Mouse (Mus musculus): ENCODE measurements around the gene Snapc4.
"Not testable (repeated sequence)": the region's sequence is repeated elsewhere in the genome, so short reads cannot be mapped to it uniquely, and the experiment has no call there.

Gene Snapc4

DNA sequence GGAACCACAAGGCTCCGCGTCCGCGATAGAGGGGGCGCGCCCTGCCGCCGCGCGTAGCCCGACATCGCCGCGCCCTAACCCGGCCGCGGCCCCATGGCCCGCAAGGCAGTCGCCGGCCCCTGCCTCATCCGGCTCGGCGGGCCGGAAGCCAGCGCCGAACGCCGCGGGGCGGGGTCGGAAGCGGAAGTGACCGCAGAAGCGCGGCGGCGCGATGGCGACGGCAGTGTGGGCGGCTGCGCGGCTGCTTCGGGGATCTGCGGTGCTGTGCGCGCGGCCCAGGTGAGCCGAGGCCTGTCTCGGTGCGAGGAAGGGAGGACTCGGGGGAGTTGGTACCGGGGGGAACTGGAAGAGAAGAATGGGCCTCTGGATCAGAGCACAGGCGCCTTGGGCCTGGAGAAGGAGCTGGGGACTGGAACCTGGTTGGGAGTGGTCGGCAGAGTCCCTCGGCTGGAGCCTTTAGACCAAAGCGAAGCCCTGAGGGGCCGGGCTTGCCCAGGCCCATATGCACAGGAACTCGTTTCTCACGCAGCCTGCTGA, 8.8 kb upstream of the Snapc4 start, which contains the start of the genes Entr1 and Pmpca:
Entr1 (minus strand) TSS at position 163 of the 537 bp plus-strand sequence.
Pmpca (plus strand) TSS at position 186 of the 537 bp plus-strand sequence.
- in situ Hi-C loops (cut with MboI; ENCODE audit: low pct_unique_long_range_greater_than_20kb in 1 of 2, low sequenced_read_pairs in 2 of 2, unreplicated experiment in 1 of 2), result no loop called here

DNA sequence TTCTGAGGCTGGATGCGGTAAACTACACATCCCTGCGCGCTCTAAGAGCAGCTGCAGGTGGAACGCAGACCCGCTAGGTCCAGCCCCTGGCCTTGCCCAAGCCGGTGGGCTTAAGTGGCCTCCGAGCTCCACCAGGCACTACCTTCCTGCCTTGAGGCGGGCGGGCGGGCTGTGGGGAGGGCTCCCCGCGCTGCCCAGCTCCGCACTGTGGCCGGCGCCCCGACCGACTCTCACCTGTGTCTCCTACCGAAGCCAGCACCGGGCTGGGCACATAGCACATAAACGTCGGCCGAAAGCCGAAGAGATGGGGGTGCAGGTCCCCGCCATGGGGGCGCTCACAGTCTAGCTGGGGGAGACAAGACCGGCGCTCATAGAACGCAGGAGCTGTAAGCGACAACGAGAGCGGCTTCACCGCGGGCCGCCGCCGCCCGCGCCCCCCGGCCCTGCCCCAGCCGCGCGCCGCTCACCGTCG, 8.3 kb upstream of the Snapc4 start:
- in situ Hi-C loops (cut with MboI; ENCODE audit: low pct_unique_long_range_greater_than_20kb in 1 of 2, low sequenced_read_pairs in 2 of 2, unreplicated experiment in 1 of 2), result no loop called here

GRCm38 (mm10) chr2:26387713-26388112, 7.3 kb upstream of the Snapc4 start:
- in situ Hi-C loops (cut with MboI; ENCODE audit: low pct_unique_long_range_greater_than_20kb in 1 of 2, low sequenced_read_pairs in 2 of 2, unreplicated experiment in 1 of 2), result no loop called here

GRCm38 (mm10) chr2:26380871-26381270, 418 bp upstream of the Snapc4 start:
- in situ Hi-C loops (cut with MboI; ENCODE audit: low pct_unique_long_range_greater_than_20kb in 1 of 2, low sequenced_read_pairs in 2 of 2, unreplicated experiment in 1 of 2), result not testable (repeated sequence)

- in situ Hi-C loops (cut with MboI; ENCODE audit: low pct_unique_long_range_greater_than_20kb in 1 of 2, low sequenced_read_pairs in 2 of 2, unreplicated experiment in 1 of 2), result no loop called here
Observed at GRCm38 (mm10) chr2:26372396-26372795, 8.1 kb downstream of the Snapc4 start.

DNA sequence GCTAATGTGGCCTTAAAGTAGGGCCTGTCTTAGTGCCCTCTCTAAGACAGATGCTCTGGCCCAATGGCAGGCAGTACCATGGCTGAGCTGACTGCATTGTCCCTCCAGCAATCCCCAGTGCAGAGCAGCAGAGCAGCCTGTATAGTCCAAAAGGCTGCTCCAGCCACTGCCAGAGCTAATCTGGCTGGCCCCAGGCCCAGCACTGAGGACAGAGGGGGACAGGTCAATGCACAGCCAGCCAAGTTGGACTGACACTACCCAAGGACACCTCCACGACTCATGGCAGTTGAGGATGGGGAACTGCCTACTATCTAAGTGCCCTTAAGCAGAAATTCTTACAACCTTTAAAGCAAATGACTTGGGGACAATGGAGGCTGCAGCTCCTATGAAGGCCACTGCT, 11.9 kb downstream of the Snapc4 start:
- in situ Hi-C loops (cut with MboI; ENCODE audit: low pct_unique_long_range_greater_than_20kb in 1 of 2, low sequenced_read_pairs in 2 of 2, unreplicated experiment in 1 of 2), result no loop called here

- in situ Hi-C loops (cut with MboI; ENCODE audit: low pct_unique_long_range_greater_than_20kb in 1 of 2, low sequenced_read_pairs in 2 of 2, unreplicated experiment in 1 of 2), result no loop called here
Observed at GRCm38 (mm10) chr2:26367911-26368310, 12.5 kb downstream of the Snapc4 start.

- in situ Hi-C loops (cut with MboI; ENCODE audit: low pct_unique_long_range_greater_than_20kb in 1 of 2, low sequenced_read_pairs in 2 of 2, unreplicated experiment in 1 of 2), result no loop called here
Observed at GRCm38 (mm10) chr2:26364738-26365465, 15.6 kb downstream of the Snapc4 start.

DNA sequence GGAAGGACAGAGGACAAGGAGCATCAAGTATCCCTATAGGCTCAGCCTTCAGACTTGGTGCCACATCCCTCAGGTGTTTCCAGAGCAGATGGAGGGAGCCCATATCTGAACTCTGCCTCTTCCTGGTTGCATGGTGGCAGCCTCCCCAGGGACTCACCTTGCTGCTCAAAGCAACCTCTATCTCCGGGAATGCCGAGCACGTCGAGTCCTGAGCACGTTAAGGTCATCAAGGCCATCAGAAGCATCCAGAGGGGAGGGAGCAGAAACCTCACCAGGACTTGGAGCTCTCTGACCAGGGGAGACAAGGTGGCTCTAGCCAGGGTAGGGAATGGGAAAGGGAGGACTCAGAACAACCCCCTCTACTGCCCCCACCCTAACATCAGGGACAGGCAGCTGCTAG, 17.0 kb downstream of the Snapc4 start:
- in situ Hi-C loops (cut with MboI; ENCODE audit: low pct_unique_long_range_greater_than_20kb in 1 of 2, low sequenced_read_pairs in 2 of 2, unreplicated experiment in 1 of 2), result no loop called here

DNA sequence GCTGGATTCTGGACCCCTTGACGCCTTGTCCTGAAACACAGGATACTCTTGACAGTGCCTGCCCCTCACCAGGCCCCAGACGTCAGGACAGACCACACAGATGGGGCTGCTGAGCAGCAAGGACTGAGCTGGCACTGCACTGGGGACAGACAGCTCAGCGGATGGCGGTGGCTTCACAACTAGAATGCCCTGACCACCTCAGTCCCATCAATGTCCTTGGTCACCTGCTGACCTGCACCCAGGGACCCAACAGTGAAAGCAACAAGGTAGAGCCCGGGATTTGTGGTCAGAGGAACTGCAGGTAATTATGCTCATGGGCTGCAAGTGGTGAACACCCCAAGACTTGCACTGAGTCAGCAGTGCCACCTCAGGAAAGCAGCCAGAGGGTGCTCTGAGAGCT, 17.5 kb downstream of the Snapc4 start:
- in situ Hi-C loops (cut with MboI; ENCODE audit: low pct_unique_long_range_greater_than_20kb in 1 of 2, low sequenced_read_pairs in 2 of 2, unreplicated experiment in 1 of 2), result no loop called here

DNA sequence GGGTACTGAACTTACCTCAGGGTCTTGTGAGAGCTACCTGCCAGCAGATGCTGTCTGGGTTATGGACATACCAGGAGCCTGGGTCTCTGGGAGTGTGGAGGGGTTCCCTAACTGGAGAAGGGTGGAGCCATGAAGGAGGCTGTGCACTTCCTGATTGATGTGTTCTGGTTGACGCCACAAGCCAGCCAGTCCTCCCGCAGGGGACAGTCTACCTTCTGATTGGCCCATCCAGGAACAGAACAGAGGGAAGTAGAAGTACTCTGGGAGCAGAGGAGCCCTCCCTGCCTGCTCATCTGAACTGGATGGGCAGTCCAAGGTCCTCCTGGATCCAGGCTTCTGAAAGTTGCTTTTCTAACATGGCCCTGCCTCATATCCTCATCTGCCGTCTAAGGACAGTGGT, 19.7 kb downstream of the Snapc4 start, which contains the start of gene Card9:
Card9 (minus strand) TSS at position 147 of the 400 bp plus-strand sequence.
- in situ Hi-C loops (cut with MboI; ENCODE audit: low pct_unique_long_range_greater_than_20kb in 1 of 2, low sequenced_read_pairs in 2 of 2, unreplicated experiment in 1 of 2), result no loop called here

DNA sequence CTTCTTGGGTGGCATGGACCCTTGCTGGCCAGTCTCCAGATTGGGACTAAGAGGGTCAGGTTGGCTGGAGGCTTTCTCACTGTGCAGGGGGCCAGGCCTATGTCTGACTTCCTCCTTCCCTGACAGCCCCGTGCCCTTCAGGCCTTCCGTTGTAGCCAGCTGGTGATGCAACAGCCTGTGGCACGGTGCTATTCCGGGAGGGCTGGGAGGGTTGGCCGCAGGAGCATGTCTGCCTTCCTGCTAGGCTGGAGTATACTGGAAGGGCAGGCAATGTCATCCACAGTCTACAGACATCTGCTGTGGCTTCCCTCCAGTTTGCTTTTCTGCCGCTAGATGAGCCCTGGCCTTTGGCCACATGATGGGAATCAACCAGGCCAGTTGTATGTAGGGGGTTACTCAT, 20.5 kb downstream of the Snapc4 start:
- in situ Hi-C loops (cut with MboI; ENCODE audit: low pct_unique_long_range_greater_than_20kb in 1 of 2, low sequenced_read_pairs in 2 of 2, unreplicated experiment in 1 of 2), result no loop called here

- in situ Hi-C loops (cut with MboI; ENCODE audit: low pct_unique_long_range_greater_than_20kb in 1 of 2, low sequenced_read_pairs in 2 of 2, unreplicated experiment in 1 of 2), result no loop called here
Observed at GRCm38 (mm10) chr2:26358667-26359320, 21.7 kb downstream of the Snapc4 start.

DNA sequence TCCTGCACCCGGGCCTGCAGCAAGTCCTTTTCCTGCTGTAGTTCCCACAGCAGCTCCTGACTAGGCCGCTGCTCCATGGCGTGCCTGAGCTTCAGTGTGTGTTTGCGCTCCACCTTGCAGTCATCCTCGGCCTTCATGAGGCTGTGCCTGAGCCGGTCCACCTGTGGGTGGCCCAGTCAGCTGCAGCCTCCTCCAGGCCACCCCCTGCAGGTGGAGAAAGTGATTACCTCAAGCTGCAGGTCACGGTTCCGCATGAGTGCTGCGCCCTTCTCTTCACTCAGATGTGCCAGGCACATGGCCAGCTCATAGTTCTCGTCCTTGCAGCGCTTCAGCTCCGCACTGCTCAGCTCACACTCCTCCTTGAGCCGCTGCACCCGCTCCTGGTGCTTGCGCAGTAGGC, 23.0 kb downstream of the Snapc4 start:
- in situ Hi-C loops (cut with MboI; ENCODE audit: low pct_unique_long_range_greater_than_20kb in 1 of 2, low sequenced_read_pairs in 2 of 2, unreplicated experiment in 1 of 2), result no loop called here

DNA sequence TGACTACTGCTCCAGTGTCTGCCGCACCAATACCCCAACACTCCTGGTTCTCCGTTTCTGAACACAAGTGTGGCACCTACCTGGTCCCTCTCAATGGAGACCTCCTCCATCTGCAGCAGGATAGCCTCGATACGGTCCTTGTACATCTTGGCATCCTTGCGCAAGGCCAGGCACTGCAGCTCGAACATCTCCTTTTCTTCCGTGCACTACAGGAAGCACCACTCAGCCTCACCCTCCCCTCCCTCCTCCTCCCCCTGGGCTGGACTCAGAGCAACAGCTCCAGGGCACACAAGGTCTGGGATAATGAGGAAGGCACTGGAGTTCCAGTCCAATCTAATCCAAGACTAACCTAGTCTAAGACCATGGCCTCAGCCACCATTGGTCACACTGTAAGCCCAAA, 23.8 kb downstream of the Snapc4 start:
- in situ Hi-C loops (cut with MboI; ENCODE audit: low pct_unique_long_range_greater_than_20kb in 1 of 2, low sequenced_read_pairs in 2 of 2, unreplicated experiment in 1 of 2), result no loop called here

DNA sequence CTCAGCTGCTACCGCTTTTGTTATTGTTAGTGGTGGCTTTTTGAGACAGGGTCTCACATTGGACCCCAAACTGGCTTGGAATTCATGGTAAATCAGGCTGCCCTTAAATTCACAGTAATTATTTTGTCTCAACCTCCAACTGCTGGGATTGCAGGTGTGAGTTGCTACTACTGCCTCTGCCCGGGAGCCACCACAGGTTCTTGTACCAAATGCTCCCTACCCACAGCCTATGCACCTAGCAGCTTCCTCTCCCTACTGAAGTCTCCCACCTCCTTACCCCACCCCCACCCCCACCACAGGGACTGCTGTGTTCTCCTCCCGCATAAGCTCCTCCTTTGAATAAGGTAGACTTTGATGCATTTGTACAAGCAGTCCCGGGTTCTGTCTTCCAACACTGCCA, 24.2 kb downstream of the Snapc4 start:
- in situ Hi-C loops (cut with MboI; ENCODE audit: low pct_unique_long_range_greater_than_20kb in 1 of 2, low sequenced_read_pairs in 2 of 2, unreplicated experiment in 1 of 2), result no loop called here

DNA sequence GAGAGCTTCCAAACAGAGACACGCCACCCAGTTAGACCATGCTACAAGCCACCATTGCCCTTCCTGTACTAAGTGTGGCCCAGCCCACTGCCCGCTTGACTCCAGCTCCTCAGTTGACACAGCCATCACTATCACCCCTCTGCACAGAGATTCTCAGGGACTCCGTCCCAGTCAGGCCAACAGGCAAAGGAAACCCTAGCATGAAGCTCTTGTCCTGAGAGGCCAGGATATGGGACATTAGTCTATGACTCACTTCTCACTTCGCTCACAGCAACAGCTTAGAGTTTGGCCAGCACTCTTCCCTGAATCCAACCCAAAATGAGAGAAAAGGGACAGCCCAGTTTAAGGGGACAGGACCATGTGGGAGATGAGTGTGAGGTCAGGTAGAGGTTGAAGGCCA, 26.1 kb downstream of the Snapc4 start:
- in situ Hi-C loops (cut with MboI; ENCODE audit: low pct_unique_long_range_greater_than_20kb in 1 of 2, low sequenced_read_pairs in 2 of 2, unreplicated experiment in 1 of 2), result no loop called here

DNA sequence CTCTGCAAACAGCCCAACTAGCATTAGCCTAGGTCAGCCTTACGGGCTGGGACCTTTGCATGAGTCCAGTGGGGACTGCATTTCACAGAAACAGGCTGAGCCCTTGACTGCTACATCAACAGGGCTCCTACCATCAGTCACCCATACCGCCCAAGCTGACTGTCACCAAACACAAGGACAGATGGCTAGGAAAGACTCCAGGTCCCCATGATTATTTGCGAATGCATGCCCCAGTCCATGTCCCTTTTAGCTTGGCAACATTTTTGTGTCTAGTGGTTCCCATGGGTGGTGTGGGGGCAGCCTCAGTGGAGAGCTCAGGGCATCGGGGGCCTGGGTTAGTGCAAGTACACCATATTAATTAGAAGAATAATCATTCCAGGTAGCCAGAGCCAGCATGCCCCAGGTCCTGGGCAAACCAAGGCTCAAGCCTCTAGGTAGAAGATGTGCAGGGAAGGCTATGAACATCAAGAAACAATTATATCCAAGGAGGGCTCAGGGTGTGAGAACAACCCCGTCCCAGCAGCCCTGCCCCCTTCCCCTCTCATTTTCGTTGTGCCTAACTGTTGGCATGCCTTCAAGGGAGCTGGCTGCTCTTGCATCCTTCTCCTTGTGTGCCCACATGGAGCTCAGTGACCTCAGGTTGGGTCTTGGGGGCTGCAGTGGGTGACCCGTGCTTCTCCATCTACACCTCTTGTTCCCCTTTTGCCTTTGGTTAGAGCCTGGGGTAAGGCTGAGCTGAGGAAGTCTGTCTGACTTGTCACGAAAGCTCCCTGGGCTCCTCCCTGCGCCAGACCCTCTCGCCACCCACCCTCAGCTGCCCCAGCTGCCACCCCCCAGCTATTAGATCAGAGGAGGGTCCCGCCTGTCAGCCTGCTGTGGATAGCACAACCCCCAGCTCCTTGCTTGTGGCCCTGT, 27.1 kb downstream of the Snapc4 start:
- in situ Hi-C loops (cut with MboI; ENCODE audit: low pct_unique_long_range_greater_than_20kb in 1 of 2, low sequenced_read_pairs in 2 of 2, unreplicated experiment in 1 of 2), result no loop called here
